17 mouse cellular contexts compared by ENCODE assay signal in genomic region chr6:145992526-145992925, GRCm38 (mm10).
A peak's percentile ranks its signal among the peaks of the same experiment; 100 is the strongest.
DNase-seq lines count a peak whose midpoint lies in the region; ATAC-seq and TF ChIP-seq lines count a peak whose summit lies in the region.
"Had no signal": no experiment of that assay in that cellular context is flagged by ENCODE, and none has a peak within 500 bp of the region (broad histone marks: within the 10 kb centered on the region; RNA-seq: fewer than 3 reads in every experiment).

No protein-coding gene starts in this region.

- no peaks in the 10 kb centered on the region for H3K27me3 ChIP-seq in heart, embryonic 11.5 days (ENCODE audit: control insufficient read depth, insufficient read depth, low read length)
- H3K27me3 ChIP-seq in limb, embryonic 13.5 days, result no peaks in the 10 kb centered on the region
- H3K27me3 ChIP-seq in limb, embryonic 10.5 days (ENCODE audit: low read depth, poor library complexity, severe bottlenecking), result no peaks in the 10 kb centered on the region
- H3K27me3 ChIP-seq in myocyte (ENCODE audit: control insufficient read depth, insufficient read depth, insufficient read length), result no peaks in the 10 kb centered on the region
- H3K27me3 ChIP-seq: forebrain, embryonic 13.5 days; kidney, embryonic 15.5 days had no signal

- 78% methylated on average over 11 of the region's 11 CpGs for WGBS in heart, embryonic 11.5 days (ENCODE audit: insufficient replicate concordance)
- WGBS in limb, embryonic 13.5 days, result 85% methylated on average over 11 of the region's 11 CpGs
- 91% methylated on average over 11 of the region's 11 CpGs for WGBS in limb, embryonic 10.5 days

- H3K4me1 ChIP-seq in heart, embryonic 11.5 days (ENCODE audit: control insufficient read depth, insufficient read depth, low read length), result no peaks in the 10 kb centered on the region
- H3K4me1 ChIP-seq in limb, embryonic 13.5 days, result peaks cover 14% of the 10 kb centered on the region
- H3K4me1 ChIP-seq in limb, embryonic 10.5 days, result no peaks in the 10 kb centered on the region
- H3K4me1 ChIP-seq: forebrain, embryonic 13.5 days; megakaryocyte, embryonic 14.5 days had no signal

- no peak overlapping the region for H3K9ac ChIP-seq in heart, embryonic 11.5 days (ENCODE audit: low read depth, low read length)
- H3K9ac ChIP-seq in limb, embryonic 13.5 days, result no peak overlapping the region
- H3K9ac ChIP-seq: forebrain, embryonic 13.5 days; kidney, embryonic 15.5 days; lung, embryonic 14.5 days had no signal

- H3K4me2 ChIP-seq in heart, embryonic 11.5 days, result no peak overlapping the region
- H3K4me2 ChIP-seq in limb, embryonic 13.5 days (replicated peaks), result no peak overlapping the region
- peak overlapping the region; percentile 19 for H3K4me2 ChIP-seq in myocyte (ENCODE audit: low read depth)
- H3K4me2 ChIP-seq: forebrain, embryonic 13.5 days; kidney, embryonic 15.5 days; lung, embryonic 14.5 days had no signal

- peak; percentile 91 for DNase-seq in heart, adult 11 months
- no peak for DNase-seq in limb, embryonic 10.5 days (ENCODE audit: low spot score)
- no peak for DNase-seq in c-Kit-positive CD71-positive TER-119-positive erythroid progenitor cells, embryonic 14.5 days (ENCODE audit: low spot score)
- DNase-seq: cerebellum, adult 18-20 months; cerebellum, postnatal 25 days; right cerebral cortex, postnatal 4 days had no signal

- ATAC-seq in heart, embryonic 11.5 days (replicated peaks; ENCODE audit: insufficient number of reproducible peaks, low FRiP score, low TSS enrichment), result no peak
- ATAC-seq in limb, embryonic 13.5 days (ENCODE audit: low FRiP score, low read depth), result 0 out of 2 replicates have a peak, but pooled peaks have one; percentile 11
- ATAC-seq in activated CD4-positive, CD25-positive, alpha-beta regulatory T cell, adult 4 months, result peak; percentile 9
- ATAC-seq in erythroblast, adult 5-6 weeks (replicated peaks; ENCODE audit: low FRiP score, poor library complexity, severe bottlenecking), result no peak
- ATAC-seq: forebrain, embryonic 13.5 days; midbrain, embryonic 16.5 days had no signal

- no peak overlapping the region for H3K27ac ChIP-seq in heart, embryonic 11.5 days (ENCODE audit: low read depth, low read length)
- no peak overlapping the region; the same call in 1 of the 2 replicates for H3K27ac ChIP-seq in limb, embryonic 13.5 days
- no peak overlapping the region for H3K27ac ChIP-seq in limb, embryonic 10.5 days
- H3K27ac ChIP-seq: forebrain, embryonic 13.5 days had no signal

- H3K36me3 ChIP-seq in heart, embryonic 11.5 days (ENCODE audit: control insufficient read depth, insufficient read depth, low read length), result no peaks in the 10 kb centered on the region
- H3K36me3 ChIP-seq in limb, embryonic 13.5 days, result no peaks in the 10 kb centered on the region
- no peaks in the 10 kb centered on the region for H3K36me3 ChIP-seq in limb, embryonic 10.5 days
- no peaks in the 10 kb centered on the region for H3K36me3 ChIP-seq in myocyte (ENCODE audit: control insufficient read depth, insufficient read depth)
- H3K36me3 ChIP-seq: G1E; kidney, embryonic 15.5 days had no signal

- H3K79me2 ChIP-seq in myocyte (ENCODE audit: control insufficient read depth, insufficient read depth), result no peaks in the 10 kb centered on the region

- TF ChIP-seq POLR2A in myocyte (IDR thresholded peaks at IDR 0.05; ENCODE audit: insufficient read length, low read depth), result no peak

- H3ac ChIP-seq in myocyte (ENCODE audit: control insufficient read depth, insufficient read length), result no peak overlapping the region

- H3K4me3 ChIP-seq in heart, embryonic 11.5 days (ENCODE audit: low read depth, low read length), result no peak overlapping the region
- H3K4me3 ChIP-seq in limb, embryonic 13.5 days, result no peak overlapping the region
- no peak overlapping the region for H3K4me3 ChIP-seq in limb, embryonic 10.5 days
- H3K4me3 ChIP-seq in myocyte, result no peak overlapping the region
- H3K4me3 ChIP-seq: forebrain, embryonic 13.5 days; kidney, embryonic 15.5 days; megakaryocyte, embryonic 14.5 days had no signal

- H3K9me3 ChIP-seq in heart, embryonic 11.5 days (replicated peaks; ENCODE audit: control insufficient read depth, low read length), result no peaks in the 10 kb centered on the region
- no peaks in the 10 kb centered on the region for H3K9me3 ChIP-seq in limb, embryonic 13.5 days
- H3K9me3 ChIP-seq in limb, embryonic 10.5 days (replicated peaks), result no peaks in the 10 kb centered on the region
- H3K9me3 ChIP-seq: forebrain, embryonic 13.5 days; kidney, embryonic 15.5 days; megakaryocyte, embryonic 14.5 days had no signal

TF ChIP-seq in myocyte, 11 proteins besides CTCF, POLR2A, EP300 and RAD21:
- TF ChIP-seq POLR2AphosphoS2 (IDR thresholded peaks at IDR 0.05; ENCODE audit: insufficient read length, low read depth), result no peak
- no peak for TF ChIP-seq REST (IDR thresholded peaks at IDR 0.05; ENCODE audit: insufficient read depth, insufficient read length)
- no peak for TF ChIP-seq MAX (IDR thresholded peaks at IDR 0.05; ENCODE audit: low read depth)
- no peak for TF ChIP-seq SRF (IDR thresholded peaks at IDR 0.05; ENCODE audit: control insufficient read depth, insufficient read length, low read depth)
- no peak for TF ChIP-seq TCF3 (IDR thresholded peaks at IDR 0.05; ENCODE audit: insufficient read length, low read depth)
- TF ChIP-seq E2F4 (IDR thresholded peaks at IDR 0.05; ENCODE audit: insufficient read depth), result no peak

Comparison
In these comparisons a context has a peak if more than half of its experiments do, and no peak if none do; other contexts are left out.
1. ATAC-seq: peak in limb, embryonic 13.5 days (single experiment) and activated CD4-positive, CD25-positive, alpha-beta regulatory T cell, adult 4 months (single experiment); none in heart, embryonic 11.5 days (single experiment) and erythroblast, adult 5-6 weeks (single experiment).